Mouse (Mus musculus) limb, embryonic 14.5 days (tissue): ENCODE measurements at regions not wholly inside any gene's neighbourhood (a gene's known extent, or its start where the extent isn't known, plus 50 kb on each side); places are given as distances from the start of the nearest gene placed in this dataset.
A peak's percentile ranks its signal among the peaks of the same experiment; 100 is the strongest.
"Not testable (repeated sequence)": the region's sequence is repeated elsewhere in the genome, so short reads cannot be mapped to it uniquely, and the experiment has no call there.

Source experiments
- ATAC-seq: fragments of 200-750 bp; cut with Nextera tagmentation; 2 replicates; pipeline ENCODE4 v1.8.0; 2017; ENCODE audit warnings: low read depth, moderate number of reproducible peaks, moderate TSS enrichment; ENCODE audit not compliant: low FRiP score
- DNase-seq: peaks from one replicate; pipeline ENCODE4 v3.0.0-alpha.2; 2015; ENCODE audit warnings: low spot score
- H3K27ac ChIP-seq: fragments of 300-500 bp; sonication (generic); replicated peaks from 2 replicates; pipeline ENCODE4 v1.5.1; 2014; ENCODE audit warnings: low read depth, mild to moderate bottlenecking, low read length, moderate library complexity, mixed read lengths
- H3K27me3 ChIP-seq: fragments of 300-500 bp; sonication (generic); 2 replicates; pipeline ENCODE4 v1.6.1; 2014; ENCODE audit warnings: low read length, mixed read lengths; ENCODE audit not compliant: control insufficient read depth, insufficient read depth
- H3K36me3 ChIP-seq: fragments of 300-500 bp; sonication (generic); 2 replicates; pipeline ENCODE4 v1.6.1; 2014; ENCODE audit warnings: mild to moderate bottlenecking, low read length, moderate library complexity, mixed read lengths; ENCODE audit not compliant: control insufficient read depth, insufficient read depth
- H3K4me1 ChIP-seq: fragments of 300-500 bp; sonication (generic); 2 replicates; pipeline ENCODE4 v1.6.1; 2014; ENCODE audit warnings: antibody characterized with exemption, low read length, mixed read lengths; ENCODE audit not compliant: control insufficient read depth, insufficient read depth
- H3K4me2 ChIP-seq: fragments of 300-500 bp; sonication (generic); replicated peaks from 2 replicates; pipeline ENCODE4 v1.6.1; 2014; ENCODE audit warnings: low read depth, mild to moderate bottlenecking, low read length, moderate library complexity; ENCODE audit not compliant: severe bottlenecking
- H3K4me3 ChIP-seq: fragments of 300-500 bp; sonication (generic); replicated peaks from 2 replicates; pipeline ENCODE4 v1.5.1; 2014; ENCODE audit warnings: low read length
- H3K9ac ChIP-seq: fragments of 300-500 bp; sonication (generic); 2 replicates; pipeline ENCODE4 v1.6.1; 2014; ENCODE audit warnings: mild to moderate bottlenecking, low read depth, low read length, moderate library complexity; ENCODE audit not compliant: severe bottlenecking
- H3K9me3 ChIP-seq: fragments of 300-500 bp; sonication (generic); 2 replicates; pipeline ENCODE4 v1.6.1; 2016; ENCODE audit warnings: low read length; ENCODE audit not compliant: control insufficient read depth
- POLR2A ChIP-seq: fragments of 200-500 bp; IDR thresholded peaks from 2 replicates; pipeline ENCODE4 v1.8.0; 2012; ENCODE audit warnings: inconsistent platforms, mild to moderate bottlenecking, moderate library complexity, borderline replicate concordance; ENCODE audit not compliant: insufficient read depth, insufficient read length; ENCODE audit errors: extremely low read depth
- WGBS: fragments of 180-500 bp; shearing (Covaris S2); extraction: QIAGEN DNeasy Blood & Tissue Kit; methylation state at CpG from one replicate; pipeline ENCODE4 v1.1.7; 2014; 5-methylcytosine and 5-hydroxymethylcytosine counted together

- H3K4me2 ChIP-seq = no peak overlapping the region
- no peak for TF ChIP-seq POLR2A
- DNase-seq = no peak
- no peaks in the 10 kb centered on the region for H3K36me3 ChIP-seq
- ATAC-seq = no peak
- 70% methylated on average over 12 of the region's 12 CpGs for WGBS
- no peak overlapping the region for H3K4me3 ChIP-seq
- H3K9me3 ChIP-seq = no peaks in the 10 kb centered on the region
- H3K9ac ChIP-seq = no peak overlapping the region
- H3K27ac ChIP-seq = no peak overlapping the region
- H3K4me1 ChIP-seq = no peaks in the 10 kb centered on the region
- no peaks in the 10 kb centered on the region for H3K27me3 ChIP-seq
Measured at GRCm38 (mm10) chr2:17946047-17946446, 50.7 kb downstream of the H2al2a start.

DNA sequence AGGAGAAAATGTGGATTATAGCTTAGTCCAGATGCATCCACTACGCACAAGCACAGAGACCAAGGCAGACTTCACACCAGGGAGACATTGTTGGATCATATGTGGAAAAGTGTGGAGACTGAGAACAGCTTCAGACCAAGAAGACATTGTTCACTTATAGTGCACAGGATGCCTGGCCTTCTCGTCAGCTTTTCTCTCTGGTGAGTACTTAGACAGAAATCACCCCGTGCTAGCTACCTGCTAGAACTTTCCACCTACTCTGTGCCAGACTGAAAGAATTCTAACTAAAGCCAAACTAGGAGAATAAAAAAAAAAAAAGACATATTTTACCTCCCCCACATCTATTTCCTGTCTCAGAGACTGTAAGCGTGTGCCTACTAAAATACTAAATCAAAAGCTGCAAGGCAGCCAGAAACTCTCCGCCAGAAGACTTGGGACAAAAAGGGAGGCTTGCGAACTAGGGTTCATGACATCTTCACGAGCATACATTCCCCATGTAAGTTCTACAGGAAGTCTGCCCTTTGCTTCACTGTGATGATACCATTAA, 51.3 kb downstream of the H2al2a start:
- peak; percentile 46 for DNase-seq
- H3K9me3 ChIP-seq = no peaks in the 10 kb centered on the region
- no peak for TF ChIP-seq POLR2A
- H3K9ac ChIP-seq = no peak overlapping the region
- ATAC-seq = peak; percentile 37; the same call in 1 of the 2 replicates
- H3K4me1 ChIP-seq = no peaks in the 10 kb centered on the region
- H3K27ac ChIP-seq = peak overlapping the region; percentile 22; the same call in 1 of the 2 replicates
- H3K36me3 ChIP-seq = no peaks in the 10 kb centered on the region
- H3K27me3 ChIP-seq = no peaks in the 10 kb centered on the region
- H3K4me2 ChIP-seq = no peak overlapping the region
- H3K4me3 ChIP-seq = no peak overlapping the region
- 60% methylated on average over 7 of the region's 7 CpGs for WGBS

DNA sequence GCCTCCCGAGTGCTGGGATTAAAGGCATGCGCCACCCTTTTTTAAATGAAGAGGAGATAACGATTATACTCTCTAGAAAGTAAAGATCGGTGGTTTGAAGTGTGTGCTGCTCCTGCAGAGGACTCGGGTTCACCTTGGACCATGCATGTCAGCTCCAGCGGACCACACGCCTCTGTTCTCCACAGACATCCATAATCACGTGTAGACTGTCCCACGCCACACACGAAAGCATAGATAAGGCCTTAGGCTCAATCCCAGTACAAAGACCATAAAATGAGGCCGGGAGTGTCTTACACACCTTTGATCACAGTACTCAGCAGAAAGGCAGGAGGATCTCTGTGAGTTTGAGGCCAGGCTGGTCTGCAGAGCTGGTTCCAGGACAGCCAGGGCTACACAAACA, 53.3 kb downstream of the H2al2a start:
- no peak overlapping the region for H3K4me3 ChIP-seq
- H3K4me1 ChIP-seq = peaks cover 9% of the 10 kb centered on the region
- no peak overlapping the region for H3K9ac ChIP-seq
- no peak overlapping the region for H3K27ac ChIP-seq
- no peak for DNase-seq
- no peak for ATAC-seq
- no peaks in the 10 kb centered on the region for H3K36me3 ChIP-seq
- H3K4me2 ChIP-seq = no peak overlapping the region
- H3K9me3 ChIP-seq = no peaks in the 10 kb centered on the region
- WGBS = 91% methylated on average over 11 of the region's 11 CpGs
- H3K27me3 ChIP-seq = no peaks in the 10 kb centered on the region
- TF ChIP-seq POLR2A = no peak

- no peak for DNase-seq
- Histone ChIP-seq H3K4me1 (peaks cover 11% of the 10 kb centered on the region), H3K4me3 (no peak overlapping the region), H3K36me3 (no peaks in the 10 kb centered on the region), H3K9ac (no peak overlapping the region), H3K27ac (no peak overlapping the region), H3K9me3 (no peaks in the 10 kb centered on the region), H3K27me3 (no peaks in the 10 kb centered on the region), H3K4me2 (no peak overlapping the region)
- no peak for TF ChIP-seq POLR2A
- WGBS = 76% methylated on average over 8 of the region's 8 CpGs
- ATAC-seq = no peak
Measured at GRCm38 (mm10) chr2:17942528-17943387, 54.0 kb downstream of the H2al2a start.

DNA sequence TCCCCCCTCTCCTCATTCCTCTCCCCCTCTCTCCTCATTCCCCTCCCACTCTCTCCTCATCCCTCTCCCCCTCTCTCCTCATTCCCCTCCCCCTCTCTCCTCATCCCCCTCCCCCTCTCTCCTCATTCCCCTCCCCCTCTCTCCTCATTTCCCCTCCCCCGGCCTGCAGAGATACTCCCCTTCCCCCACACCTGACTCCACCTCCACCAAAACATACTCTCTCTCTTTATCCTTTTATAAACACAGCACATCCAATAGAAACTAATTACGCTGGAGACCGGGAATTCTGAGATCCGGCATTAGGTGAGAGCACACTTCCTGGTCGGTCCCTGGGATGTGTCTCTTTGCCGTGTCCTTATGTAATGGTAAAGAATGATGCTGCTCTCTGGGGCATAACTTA, 54.8 kb downstream of the H2al2a start:
- TF ChIP-seq POLR2A = no peak
- DNase-seq = no peak
- Histone ChIP-seq H3K27ac (no peak overlapping the region), H3K9ac (no peak overlapping the region), H3K27me3 (no peaks in the 10 kb centered on the region), H3K36me3 (no peaks in the 10 kb centered on the region), H3K4me2 (no peak overlapping the region), H3K4me3 (no peak overlapping the region), H3K9me3 (no peaks in the 10 kb centered on the region), H3K4me1 (peaks cover 11% of the 10 kb centered on the region)
- ATAC-seq = no peak
- WGBS = 92% methylated on average over 6 of the region's 6 CpGs

DNA sequence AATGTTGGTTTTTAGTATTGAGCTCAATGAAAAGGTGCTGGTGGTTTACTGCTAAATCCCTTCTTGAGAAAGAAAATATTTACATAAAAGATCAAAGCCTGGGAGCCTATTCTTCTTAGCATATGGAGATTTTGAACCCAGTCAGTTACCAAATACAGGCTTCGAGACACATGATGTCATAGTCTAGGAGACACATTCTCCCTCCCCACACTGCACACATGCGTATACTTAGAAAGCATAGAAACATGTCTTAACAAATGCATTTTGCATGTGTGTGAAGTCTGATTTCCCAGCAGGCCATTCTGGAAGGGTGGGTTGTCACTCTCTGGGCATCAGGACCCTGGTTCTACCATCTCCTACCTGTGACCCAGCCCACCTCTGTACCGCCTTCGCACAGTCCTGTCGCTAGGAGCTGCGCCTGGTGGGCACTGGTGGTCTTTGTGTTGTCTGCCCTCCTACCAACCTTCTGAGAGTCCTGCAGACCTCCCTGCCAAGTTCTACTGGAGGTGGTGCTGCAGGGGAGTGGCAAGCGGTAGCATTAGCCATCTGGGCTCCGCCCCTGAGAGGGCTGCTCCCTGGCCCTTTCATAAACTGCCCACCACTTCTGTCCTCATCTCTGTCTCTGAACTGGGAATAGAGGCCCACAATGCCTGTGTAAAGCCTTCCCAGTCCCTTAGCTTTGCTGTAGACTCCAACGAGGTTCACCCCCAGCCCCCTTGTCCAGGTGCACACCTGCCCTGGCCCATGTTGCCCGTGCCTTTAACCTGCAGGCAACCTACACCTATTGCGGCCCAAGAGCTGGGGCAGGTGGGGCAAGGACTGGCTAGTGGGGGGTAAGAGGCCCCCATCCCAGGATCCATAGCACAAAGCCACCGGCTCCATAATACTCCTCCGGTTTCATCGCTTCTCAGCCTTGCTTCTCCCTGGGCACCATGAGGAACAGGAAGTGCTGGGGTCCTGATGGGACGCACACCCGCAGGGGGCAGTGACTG, 56.6 kb downstream of the H2al2a start:
- H3K9me3 ChIP-seq, H3K36me3 ChIP-seq, H3K9ac ChIP-seq, H3K27me3 ChIP-seq, H3K4me3 ChIP-seq, H3K4me2 ChIP-seq: not testable (repeated sequence)
- peak overlapping the region; percentile 8; the same call in 1 of the 2 replicates for H3K27ac ChIP-seq
- 57% methylated on average over 12 of the region's 16 CpGs for WGBS
- DNase-seq (peak; percentile 26), ATAC-seq (0 out of 2 replicates have a peak, but pooled peaks have one; percentile 36)
- H3K4me1 ChIP-seq = peaks cover 11% of the 10 kb centered on the region
